Mouse (Mus musculus): ENCODE measurements around the gene Mrpl46. TPM values are rescaled to one million over a fixed set of nuclear protein-coding genes. Genes with fewer than 3 reads are reported as not detected.

Gene Mrpl46
- polyA plus RNA-seq (2012; ENCODE audit: insufficient read depth, insufficient read length, missing spikeins) = 16.0 and 17.0 TPM in 2 replicates

- H3K4me3 ChIP-seq (ENCODE audit: insufficient read depth, low read length) = peak within 1 kb of the TSS; percentile 63
- peaks cover 5% of the 10 kb centered on the region for H3K4me1 ChIP-seq (ENCODE audit: control insufficient read depth, insufficient read depth, low read length)
- TF ChIP-seq CTCF (IDR thresholded peaks at IDR 0.05; ENCODE audit: low read depth, low read length) = no peak
- no peak within 1 kb of the TSS for H3K27ac ChIP-seq (ENCODE audit: insufficient read depth, low read depth, low read length)
Measured at GRCm38 (mm10) chr7:78782639-78783581, at the start of gene Mrpl46, which contains the start of gene Mrps11. Gene Mrpl46, minus strand, starts transcription at chr7:78783531. Gene Mrps11, plus strand, starts transcription at chr7:78783119.

GRCm38 (mm10) chr7:78827749-78828362 lies 44.5 kb upstream of the Mrpl46 start:
- no peak overlapping the region for H3K27ac ChIP-seq (ENCODE audit: insufficient read depth, low read depth, low read length)

GRCm38 (mm10) chr7:78826682-78827385 lies 43.5 kb upstream of the Mrpl46 start:
- H3K27ac ChIP-seq (ENCODE audit: insufficient read depth, low read depth, low read length) = no peak overlapping the region
- no peaks in the 10 kb centered on the region for H3K4me1 ChIP-seq (ENCODE audit: control insufficient read depth, insufficient read depth, low read length)
- TF ChIP-seq CTCF (IDR thresholded peaks at IDR 0.05; ENCODE audit: low read depth, low read length) (no peak), POLR2A (IDR thresholded peaks at IDR 0.05; ENCODE audit: borderline replicate concordance, low read depth, low read length) (no peak)
- no peak overlapping the region for H3K4me3 ChIP-seq (ENCODE audit: insufficient read depth, low read length)

More at GRCm38 (mm10) chr7:78827749-78828362, 44.5 kb upstream of the Mrpl46 start:
- TF ChIP-seq CTCF (IDR thresholded peaks at IDR 0.05; ENCODE audit: low read depth, low read length) = no peak
- TF ChIP-seq POLR2A (IDR thresholded peaks at IDR 0.05; ENCODE audit: borderline replicate concordance, low read depth, low read length) = no peak
- no peak overlapping the region for H3K4me3 ChIP-seq (ENCODE audit: insufficient read depth, low read length)
- no peaks in the 10 kb centered on the region for H3K4me1 ChIP-seq (ENCODE audit: control insufficient read depth, insufficient read depth, low read length)

GRCm38 (mm10) chr7:78818336-78818735 lies 35.0 kb upstream of the Mrpl46 start:
- H3K27ac ChIP-seq (ENCODE audit: insufficient read depth, low read depth, low read length) = no peak overlapping the region
- H3K4me1 ChIP-seq (ENCODE audit: control insufficient read depth, insufficient read depth, low read length) = no peaks in the 10 kb centered on the region

GRCm38 (mm10) chr7:78814766-78815165 lies 31.4 kb upstream of the Mrpl46 start:
- Histone ChIP-seq H3K4me1 (ENCODE audit: control insufficient read depth, insufficient read depth, low read length) (no peaks in the 10 kb centered on the region), H3K4me3 (ENCODE audit: insufficient read depth, low read length) (no peak overlapping the region), H3K27ac (ENCODE audit: insufficient read depth, low read depth, low read length) (no peak overlapping the region)
- TF ChIP-seq POLR2A (IDR thresholded peaks at IDR 0.05; ENCODE audit: borderline replicate concordance, low read depth, low read length) (no peak), CTCF (IDR thresholded peaks at IDR 0.05; ENCODE audit: low read depth, low read length) (no peak)

More at GRCm38 (mm10) chr7:78818336-78818735, 35.0 kb upstream of the Mrpl46 start:
- no peak overlapping the region for H3K4me3 ChIP-seq (ENCODE audit: insufficient read depth, low read length)
- TF ChIP-seq CTCF (IDR thresholded peaks at IDR 0.05; ENCODE audit: low read depth, low read length) (no peak), POLR2A (IDR thresholded peaks at IDR 0.05; ENCODE audit: borderline replicate concordance, low read depth, low read length) (no peak)

- no peak for TF ChIP-seq POLR2A (IDR thresholded peaks at IDR 0.05; ENCODE audit: borderline replicate concordance, low read depth, low read length)
- no peak for TF ChIP-seq CTCF (IDR thresholded peaks at IDR 0.05; ENCODE audit: low read depth, low read length)
- Histone ChIP-seq H3K4me3 (ENCODE audit: insufficient read depth, low read length) (no peak overlapping the region), H3K4me1 (ENCODE audit: control insufficient read depth, insufficient read depth, low read length) (no peaks in the 10 kb centered on the region)
Measured at GRCm38 (mm10) chr7:78813791-78814190, 30.5 kb upstream of the Mrpl46 start.

DNA sequence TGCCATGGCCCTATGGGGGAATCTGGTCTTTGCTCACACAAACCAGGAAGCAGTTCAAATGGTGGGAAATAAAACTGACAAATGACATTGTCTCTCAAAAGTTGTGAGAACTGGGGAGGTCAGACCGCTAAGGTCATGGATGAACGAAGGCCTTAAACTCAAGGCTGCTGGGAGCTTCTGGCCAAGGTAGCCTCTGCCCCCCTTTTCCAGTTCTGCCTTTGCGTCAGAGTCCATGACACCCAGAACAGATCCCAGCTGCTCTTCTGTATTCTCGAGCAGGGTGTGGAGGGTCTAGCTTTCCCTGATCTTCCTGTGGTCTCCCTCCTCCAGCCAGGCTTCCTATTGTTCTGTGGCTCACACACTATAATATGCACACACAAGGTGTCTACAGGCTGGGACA lies 23.9 kb upstream of the Mrpl46 start:
- peaks cover 5% of the 10 kb centered on the region for H3K4me1 ChIP-seq (ENCODE audit: control insufficient read depth, insufficient read depth, low read length)
- TF ChIP-seq CTCF (IDR thresholded peaks at IDR 0.05; ENCODE audit: low read depth, low read length) (no peak), POLR2A (IDR thresholded peaks at IDR 0.05; ENCODE audit: borderline replicate concordance, low read depth, low read length) (no peak)
- no peak overlapping the region for H3K27ac ChIP-seq (ENCODE audit: insufficient read depth, low read depth, low read length)
- no peak overlapping the region for H3K4me3 ChIP-seq (ENCODE audit: insufficient read depth, low read length)

More at GRCm38 (mm10) chr7:78813791-78814190, 30.5 kb upstream of the Mrpl46 start:
- no peak overlapping the region for H3K27ac ChIP-seq (ENCODE audit: insufficient read depth, low read depth, low read length)

DNA sequence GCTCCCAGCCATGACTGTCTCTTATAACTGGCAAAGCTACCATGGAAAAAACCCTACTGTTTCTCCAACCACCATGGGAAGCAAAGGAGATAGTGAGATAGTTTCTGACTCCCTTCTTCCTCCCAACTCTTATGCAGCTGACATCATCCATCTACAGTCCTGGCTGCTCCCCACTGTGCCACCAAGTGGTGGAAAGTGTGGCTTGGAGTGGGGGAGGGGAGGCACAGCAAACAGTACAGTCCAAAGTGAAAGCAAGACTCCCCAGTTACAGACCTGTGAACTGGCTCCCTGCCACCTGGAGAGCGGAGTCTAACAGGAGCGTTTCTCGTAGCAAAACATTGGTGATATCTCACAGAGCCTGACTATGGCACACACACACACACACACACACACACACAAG lies 20.5 kb upstream of the Mrpl46 start:
- no peak overlapping the region for H3K4me3 ChIP-seq (ENCODE audit: insufficient read depth, low read length)
- H3K27ac ChIP-seq (ENCODE audit: insufficient read depth, low read depth, low read length) = no peak overlapping the region
- peaks cover 5% of the 10 kb centered on the region for H3K4me1 ChIP-seq (ENCODE audit: control insufficient read depth, insufficient read depth, low read length)
- no peak for TF ChIP-seq POLR2A (IDR thresholded peaks at IDR 0.05; ENCODE audit: borderline replicate concordance, low read depth, low read length)
- TF ChIP-seq CTCF (IDR thresholded peaks at IDR 0.05; ENCODE audit: low read depth, low read length) = no peak

- Histone ChIP-seq H3K4me1 (ENCODE audit: control insufficient read depth, insufficient read depth, low read length) (peaks cover 5% of the 10 kb centered on the region), H3K27ac (ENCODE audit: insufficient read depth, low read depth, low read length) (no peak overlapping the region)
Measured at GRCm38 (mm10) chr7:78799730-78800496, 16.6 kb upstream of the Mrpl46 start.

More at GRCm38 (mm10) chr7:78799730-78800496, 16.6 kb upstream of the Mrpl46 start:
- TF ChIP-seq POLR2A (IDR thresholded peaks at IDR 0.05; ENCODE audit: borderline replicate concordance, low read depth, low read length) (no peak), CTCF (IDR thresholded peaks at IDR 0.05; ENCODE audit: low read depth, low read length) (no peak)
- no peak overlapping the region for H3K4me3 ChIP-seq (ENCODE audit: insufficient read depth, low read length)

Measured in bone marrow macrophage, adult 2 months (primary cell).